Mouse (Mus musculus): ENCODE measurements around the gene Rftn1. TPM values are rescaled to one million over a fixed set of nuclear protein-coding genes. Genes with fewer than 3 reads are reported as not detected.

Gene Rftn1
- polyA plus RNA-seq, 1 experiment = 16.8 TPM

- H3K4me1 ChIP-seq (ENCODE audit: control insufficient read depth, insufficient read depth, low read length) = peaks cover 3% of the 10 kb centered on the region; the same call in 1 of the 2 replicates
- no peak overlapping the region for H3K4me3 ChIP-seq (replicated peaks; ENCODE audit: insufficient read depth, low read depth, low read length)
- TF ChIP-seq CTCF (IDR thresholded peaks at IDR 0.05; ENCODE audit: borderline replicate concordance, insufficient read depth, low read depth, low read length) (no peak), POLR2A (IDR thresholded peaks at IDR 0.05; ENCODE audit: borderline replicate concordance, insufficient read depth, low read length) (no peak)
- 86% methylated on average over 4 of the region's 4 CpGs for WGBS
- no peak for DNase-seq
- no peak overlapping the region for H3K27ac ChIP-seq (ENCODE audit: insufficient read depth, low read length)
- H3K27me3 ChIP-seq (ENCODE audit: control insufficient read depth, insufficient read depth, low read length) = no peaks in the 10 kb centered on the region
Observed at GRCm38 (mm10) chr17:49981591-49981990, 208.9 kb downstream of the Rftn1 start.

GRCm38 (mm10) chr17:49979761-49980285 lies 210.7 kb downstream of the Rftn1 start:
- no peak overlapping the region for H3K27ac ChIP-seq (ENCODE audit: insufficient read depth, low read length)
- TF ChIP-seq POLR2A (IDR thresholded peaks at IDR 0.05; ENCODE audit: borderline replicate concordance, insufficient read depth, low read length) (no peak), CTCF (IDR thresholded peaks at IDR 0.05; ENCODE audit: borderline replicate concordance, insufficient read depth, low read depth, low read length) (no peak)
- no peaks in the 10 kb centered on the region for H3K27me3 ChIP-seq (ENCODE audit: control insufficient read depth, insufficient read depth, low read length)
- no peak overlapping the region for H3K4me3 ChIP-seq (replicated peaks; ENCODE audit: insufficient read depth, low read depth, low read length)
- over 99% methylated on average over 4 of the region's 4 CpGs for WGBS
- peaks cover 3% of the 10 kb centered on the region; the same call in 1 of the 2 replicates for H3K4me1 ChIP-seq (ENCODE audit: control insufficient read depth, insufficient read depth, low read length)
- DNase-seq = no peak

- 61% methylated on average over 3 of the region's 3 CpGs for WGBS
- TF ChIP-seq CTCF (IDR thresholded peaks at IDR 0.05; ENCODE audit: borderline replicate concordance, insufficient read depth, low read depth, low read length) (no peak), POLR2A (IDR thresholded peaks at IDR 0.05; ENCODE audit: borderline replicate concordance, insufficient read depth, low read length) (no peak)
- peak in 1 of 2 experiments; percentile 30 for DNase-seq
- no peak overlapping the region for H3K4me3 ChIP-seq (replicated peaks; ENCODE audit: insufficient read depth, low read depth, low read length)
- H3K27me3 ChIP-seq (ENCODE audit: control insufficient read depth, insufficient read depth, low read length) = no peaks in the 10 kb centered on the region
- H3K4me1 ChIP-seq (ENCODE audit: control insufficient read depth, insufficient read depth, low read length) = peaks cover under 1% of the 10 kb centered on the region; the same call in 1 of the 2 replicates
- H3K27ac ChIP-seq (ENCODE audit: insufficient read depth, low read length) = no peak overlapping the region
Observed at GRCm38 (mm10) chr17:49977424-49977790, 213.1 kb downstream of the Rftn1 start.

- no peak overlapping the region for H3K4me3 ChIP-seq (replicated peaks; ENCODE audit: insufficient read depth, low read depth, low read length)
- H3K27me3 ChIP-seq (ENCODE audit: control insufficient read depth, insufficient read depth, low read length) = no peaks in the 10 kb centered on the region
- H3K27ac ChIP-seq (ENCODE audit: insufficient read depth, low read length) = no peak overlapping the region
- 77% methylated on average over 4 of the region's 4 CpGs for WGBS
- H3K4me1 ChIP-seq (ENCODE audit: control insufficient read depth, insufficient read depth, low read length) = no peaks in the 10 kb centered on the region; the same call in 1 of the 2 replicates
- no peak for DNase-seq
- TF ChIP-seq POLR2A (IDR thresholded peaks at IDR 0.05; ENCODE audit: borderline replicate concordance, insufficient read depth, low read length) (no peak), CTCF (IDR thresholded peaks at IDR 0.05; ENCODE audit: borderline replicate concordance, insufficient read depth, low read depth, low read length) (no peak)
Observed at GRCm38 (mm10) chr17:49976678-49977423, 213.6 kb downstream of the Rftn1 start.

GRCm38 (mm10) chr17:49975481-49975880 lies 215.0 kb downstream of the Rftn1 start:
- 75% methylated on average over 7 of the region's 7 CpGs for WGBS
- no peak overlapping the region for H3K4me3 ChIP-seq (replicated peaks; ENCODE audit: insufficient read depth, low read depth, low read length)
- no peak for DNase-seq
- TF ChIP-seq POLR2A (IDR thresholded peaks at IDR 0.05; ENCODE audit: borderline replicate concordance, insufficient read depth, low read length) = no peak
- no peak for TF ChIP-seq CTCF (IDR thresholded peaks at IDR 0.05; ENCODE audit: borderline replicate concordance, insufficient read depth, low read depth, low read length)
- no peak overlapping the region for H3K27ac ChIP-seq (ENCODE audit: insufficient read depth, low read length)
- no peaks in the 10 kb centered on the region for H3K27me3 ChIP-seq (ENCODE audit: control insufficient read depth, insufficient read depth, low read length)
- H3K4me1 ChIP-seq (ENCODE audit: control insufficient read depth, insufficient read depth, low read length) = no peaks in the 10 kb centered on the region; the same call in 1 of the 2 replicates

GRCm38 (mm10) chr17:49974996-49975395 lies 215.5 kb downstream of the Rftn1 start:
- no peak overlapping the region for H3K27ac ChIP-seq (ENCODE audit: insufficient read depth, low read length)
- no peaks in the 10 kb centered on the region for H3K27me3 ChIP-seq (ENCODE audit: control insufficient read depth, insufficient read depth, low read length)
- no peak for DNase-seq
- TF ChIP-seq POLR2A (IDR thresholded peaks at IDR 0.05; ENCODE audit: borderline replicate concordance, insufficient read depth, low read length) (no peak), CTCF (IDR thresholded peaks at IDR 0.05; ENCODE audit: borderline replicate concordance, insufficient read depth, low read depth, low read length) (no peak)
- H3K4me1 ChIP-seq (ENCODE audit: control insufficient read depth, insufficient read depth, low read length) = no peaks in the 10 kb centered on the region; the same call in 1 of the 2 replicates
- H3K4me3 ChIP-seq (replicated peaks; ENCODE audit: insufficient read depth, low read depth, low read length) = no peak overlapping the region
- 89% methylated on average over 6 of the region's 6 CpGs for WGBS

GRCm38 (mm10) chr17:49972164-49972563 lies 218.3 kb downstream of the Rftn1 start:
- Histone ChIP-seq H3K27ac (ENCODE audit: insufficient read depth, low read length) (no peak overlapping the region), H3K27me3 (ENCODE audit: control insufficient read depth, insufficient read depth, low read length) (no peaks in the 10 kb centered on the region), H3K4me1 (ENCODE audit: control insufficient read depth, insufficient read depth, low read length) (no peaks in the 10 kb centered on the region; the same call in 1 of the 2 replicates), H3K4me3 (replicated peaks; ENCODE audit: insufficient read depth, low read depth, low read length) (no peak overlapping the region)
- TF ChIP-seq POLR2A (IDR thresholded peaks at IDR 0.05; ENCODE audit: borderline replicate concordance, insufficient read depth, low read length) = no peak
- TF ChIP-seq CTCF (IDR thresholded peaks at IDR 0.05; ENCODE audit: borderline replicate concordance, insufficient read depth, low read depth, low read length) = no peak
- WGBS = 98% methylated on average over 1 of the region's 1 CpGs
- DNase-seq = no peak

- Histone ChIP-seq H3K4me3 (replicated peaks; ENCODE audit: insufficient read depth, low read depth, low read length) (no peak overlapping the region), H3K4me1 (ENCODE audit: control insufficient read depth, insufficient read depth, low read length) (no peaks in the 10 kb centered on the region), H3K27ac (ENCODE audit: insufficient read depth, low read length) (no peak overlapping the region), H3K27me3 (ENCODE audit: control insufficient read depth, insufficient read depth, low read length) (no peaks in the 10 kb centered on the region)
- no peak for DNase-seq
- no peak for TF ChIP-seq CTCF (IDR thresholded peaks at IDR 0.05; ENCODE audit: borderline replicate concordance, insufficient read depth, low read depth, low read length)
- TF ChIP-seq POLR2A (IDR thresholded peaks at IDR 0.05; ENCODE audit: borderline replicate concordance, insufficient read depth, low read length) = no peak
Observed at GRCm38 (mm10) chr17:49971057-49971456, 219.4 kb downstream of the Rftn1 start.
